ENCODE assay signal across 8 mouse cellular contexts in genomic region chr4:122955412-122956136, GRCm38 (mm10). TPM values are rescaled to one million over a fixed set of nuclear protein-coding genes. Genes with fewer than 3 reads are reported as not detected.
DNase-seq lines count a peak whose midpoint lies in the region; ATAC-seq lines count a peak whose summit lies in the region.

No protein-coding gene starts in this region.

- 0 out of 2 replicates have a peak, but pooled peaks cover 10% of the 10 kb centered on the region for H3K27me3 ChIP-seq in intestine, embryonic 14.5 days (replicated peaks; ENCODE audit: control insufficient read depth, insufficient read depth, low read length)

- H3K27ac ChIP-seq in intestine, embryonic 14.5 days (ENCODE audit: low read depth), result peak overlapping the region; percentile 40

- ATAC-seq in activated CD4-positive, CD25-positive, alpha-beta regulatory T cell, adult 4 months, result peak; percentile 94
- peak; percentile 96 for ATAC-seq in intestine, embryonic 14.5 days (replicated peaks; ENCODE audit: low FRiP score, low TSS enrichment, low read depth)
- ATAC-seq in megakaryocyte progenitor cell, adult 5-6 weeks (replicated peaks; ENCODE audit: poor library complexity), result peak; percentile 91

- peak overlapping the region; percentile 2; the same call in 1 of the 2 replicates for H3K4me3 ChIP-seq in intestine, embryonic 14.5 days (ENCODE audit: low read depth, low read length)

- no peaks in the 10 kb centered on the region for H3K9me3 ChIP-seq in intestine, embryonic 14.5 days (ENCODE audit: control insufficient read depth, low read length)

- DNase-seq in embryo, embryonic 10 days (ENCODE audit: low spot score), result peak; percentile 95
- DNase-seq in gastrocnemius, postnatal 14 days, result peak; percentile 73
- DNase-seq in intestine, embryonic 14.5 days (ENCODE audit: low spot score), result peak; percentile 88
- DNase-seq in left cerebral cortex, postnatal 10 days (ENCODE audit: extremely low spot score in 1 of 2, low spot score in 2 of 2), result peak; percentile 85 to 94
- DNase-seq in right cerebral cortex, postnatal 10 days (ENCODE audit: low spot score in 2 of 2), result peak; percentile 93 to 95
- DNase-seq in urinary bladder, postnatal 14 days (ENCODE audit: low spot score), result peak; percentile 92

- H3K36me3 ChIP-seq in intestine, embryonic 14.5 days (ENCODE audit: control insufficient read depth, insufficient read depth, low read length), result no peaks in the 10 kb centered on the region

- 11% methylated on average over 17 of the region's 17 CpGs for WGBS in intestine, embryonic 14.5 days

- peak overlapping the region; percentile 45 for H3K4me2 ChIP-seq in intestine, embryonic 14.5 days (ENCODE audit: low read length)

- H3K4me1 ChIP-seq in intestine, embryonic 14.5 days (replicated peaks; ENCODE audit: control insufficient read depth, insufficient read depth, low read length), result peaks cover 12% of the 10 kb centered on the region

- intact Hi-C loops in gastrocnemius, postnatal 14 days (cut with DNase I; ENCODE audit: low total_unique reads), result no loop called here
- intact Hi-C loops in left cerebral cortex, postnatal 10 days (cut with DNase I), result no loop called here

- no peak overlapping the region for H3K9ac ChIP-seq in intestine, embryonic 14.5 days (ENCODE audit: low read length)

RNA-seq across cellular contexts. Expression of gene Mfsd2a, which starts 5.4 kb away (rescaled TPM):
- 1 to 10 TPM; 1.3 to 1.6 TPM for polyA plus RNA-seq in activated CD4-positive, CD25-positive, alpha-beta regulatory T cell, adult 4 months (2017; shearing (Covaris generic))
- total RNA-seq in gastrocnemius, postnatal 14 days (2021), result under 1 TPM; 0.24 to 0.68 TPM
- polyA plus RNA-seq in intestine, embryonic 14.5 days (2014; fragmentation: Nextera tagmentation; extraction: Ambion mirVana), result 2.1 TPM in 2 replicates
- 10 to 100 TPM; 47.0 to 58.6 TPM for total RNA-seq in left cerebral cortex, postnatal 10 days (2021)
- 0.10 and 0.22 TPM in 2 replicates for total RNA-seq in megakaryocyte progenitor cell, adult 5-6 weeks (2015)
- total RNA-seq in megakaryocyte progenitor cell, adult 5-6 weeks (2017), result 0.20 TPM in 1 of 2 replicates, not detected in the other

RNA-seq across cellular contexts. Expression of gene Mycl, which starts 39.9 kb away (rescaled TPM):
- polyA plus RNA-seq in activated CD4-positive, CD25-positive, alpha-beta regulatory T cell, adult 4 months (2017; shearing (Covaris generic)), result not detected
- total RNA-seq in gastrocnemius, postnatal 14 days (2021), result 1 to 10 TPM; 2.2 to 2.3 TPM
- polyA plus RNA-seq in intestine, embryonic 14.5 days (2014; fragmentation: Nextera tagmentation; extraction: Ambion mirVana), result 14.0 and 15.1 TPM in 2 replicates
- 10 to 100 TPM; 35.0 to 39.2 TPM for total RNA-seq in left cerebral cortex, postnatal 10 days (2021)
- 0.12 and 0.54 TPM in 2 replicates for total RNA-seq in megakaryocyte progenitor cell, adult 5-6 weeks (2015)
- 0.54 and 2.0 TPM in 2 replicates for total RNA-seq in megakaryocyte progenitor cell, adult 5-6 weeks (2017)

Comparison
In these comparisons a context has a peak if more than half of its experiments do, and no peak if none do; other contexts are left out.
1. Peak in every context shown above with its lines: DNase-seq, ATAC-seq, H3K4me3 ChIP-seq and H3K27ac ChIP-seq.
2. RNA of gene Mfsd2a, which starts 5.4 kb away (total RNA-seq): 47.0 to 58.6 TPM in left cerebral cortex, postnatal 10 days; 0.24 to 0.68 TPM in gastrocnemius, postnatal 14 days and 0.10 to 0.22 TPM in megakaryocyte progenitor cell, adult 5-6 weeks; every median in the first group is over 10 times any median in the second.
3. RNA of gene Mycl, which starts 39.9 kb away (total RNA-seq): 35.0 to 39.2 TPM in left cerebral cortex, postnatal 10 days; 2.2 to 2.3 TPM in gastrocnemius, postnatal 14 days and 0.12 to 2.0 TPM in megakaryocyte progenitor cell, adult 5-6 weeks; every median in the first group is over 10 times any median in the second.